Mouse (Mus musculus) adrenal gland, adult 10 weeks (tissue): ENCODE data around the gene Spin2d. TPM values are rescaled to one million over a fixed set of nuclear protein-coding genes. Genes with fewer than 3 reads are reported as not detected.

ENCODE experiments used
- polyA plus RNA-seq: library from polyadenylated mRNA; stranded (reverse); fragments of 350-450 nt; fragmentation: Illumina TruSeq; extraction: RNeasy Lipid Tissue Mini Kit (QIAGEN cat#74804); gene quantifications from one replicate; pipeline ENCODE4 v1.2.3, GENCODE M21; 2014; ENCODE audit warnings: low read depth, low replicate concordance

Gene Spin2d
- polyA plus RNA-seq, result not detected

DNA sequence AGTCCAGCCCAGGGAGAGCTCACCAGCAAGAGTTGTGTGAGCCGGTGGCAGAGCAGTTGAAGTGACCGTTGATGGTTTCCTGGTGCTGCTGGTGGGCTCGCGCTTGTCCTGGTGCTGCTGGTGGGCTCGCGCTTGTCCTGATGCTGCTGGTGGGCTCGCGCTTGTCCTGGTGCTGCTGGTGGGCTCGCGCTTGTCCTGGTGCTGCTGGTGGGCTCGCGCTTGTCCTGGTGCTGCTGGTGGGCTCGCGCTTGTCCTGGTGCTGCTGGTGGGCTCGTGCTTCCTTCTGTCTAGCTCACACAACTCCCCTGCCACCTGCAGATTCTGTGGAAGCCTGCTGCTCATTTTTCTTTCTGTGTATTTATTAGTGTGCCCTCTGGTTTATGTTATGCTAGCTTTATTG, at the start of gene Spin2d:
Spin2d (minus strand) TSS at position 101 of the 400 bp plus-strand sequence.

GRCm38 (mm10) chrX:73213819-73214564, 37.2 kb upstream of the Spin2d start, which contains the start of gene Xlr4b:
Xlr4b (plus strand) TSS chrX:73214333.

GRCm38 (mm10) chrX:73191934-73192333, 15.1 kb upstream of the Spin2d start, which contains the start of gene Xlr3b:
Xlr3b (plus strand) TSS chrX:73192207.

GRCm38 (mm10) chrX:73149350-73149749, 27.4 kb downstream of the Spin2d start, which contains the start of gene DXBay18:
DXBay18 (minus strand) TSS chrX:73149450.

DNA sequence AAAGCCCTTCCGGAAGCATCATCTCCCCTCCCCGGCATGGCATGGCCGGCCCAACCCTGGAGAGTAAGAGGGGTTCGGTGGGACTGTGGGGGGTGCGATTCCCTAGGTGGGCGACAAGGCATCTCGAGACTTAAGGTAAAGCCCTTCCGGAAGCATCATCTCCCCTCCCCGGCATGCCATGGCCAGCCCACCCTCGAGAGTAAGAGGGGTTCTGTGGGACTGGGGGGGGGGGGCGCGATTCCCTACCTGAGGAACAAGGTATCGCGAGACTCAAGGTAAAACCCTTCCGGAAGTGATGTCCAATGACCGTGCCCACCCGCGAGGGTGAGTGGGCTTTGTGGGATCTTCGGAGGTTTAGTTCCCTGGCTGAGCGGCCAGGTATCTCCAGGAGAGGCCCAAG, 28.3 kb downstream of the Spin2d start, which contains the start of gene Xlr5b:
Xlr5b (plus strand) TSS at position 301 of the 400 bp plus-strand sequence.

Other genes with a start within 250 kb of the Spin2d start
- gene Zfp185, start 189.7 kb downstream of the Spin2d start, polyA plus RNA-seq, result 11.7 TPM
- not detected for gene Pnma5, start 139.9 kb downstream of the Spin2d start, polyA plus RNA-seq
- 0.23 TPM for gene Pnma3, start 112.2 kb downstream of the Spin2d start, polyA plus RNA-seq
- 0.58 TPM for gene Xlr4a, start 94.5 kb downstream of the Spin2d start, polyA plus RNA-seq
- gene Xlr3a, start 79.9 kb downstream of the Spin2d start, polyA plus RNA-seq, result 1.7 TPM
- gene Gm14685, start 59.9 kb downstream of the Spin2d start, polyA plus RNA-seq, result not detected
- not detected for gene Xlr5b, start 28.2 kb downstream of the Spin2d start, polyA plus RNA-seq
- gene DXBay18, start 27.5 kb downstream of the Spin2d start, polyA plus RNA-seq, result not detected
- gene Xlr3b, start 15.2 kb upstream of the Spin2d start, polyA plus RNA-seq, result 3.5 TPM
- 1.2 TPM for gene Xlr4b, start 37.3 kb upstream of the Spin2d start, polyA plus RNA-seq
- 12.1 TPM for gene F8a, start 51.3 kb upstream of the Spin2d start, polyA plus RNA-seq
- gene Xlr4c, start 66.1 kb upstream of the Spin2d start, polyA plus RNA-seq, result not detected
- not detected for gene Xlr3c, start 88.4 kb upstream of the Spin2d start, polyA plus RNA-seq
- gene Xlr5a, start 116.0 kb upstream of the Spin2d start, polyA plus RNA-seq, result not detected
- gene Xlr5c, start 116.0 kb upstream of the Spin2d start, polyA plus RNA-seq, result not detected
- gene Gm45015, start 159.9 kb upstream of the Spin2d start, polyA plus RNA-seq, result not detected
- gene Zfp275, start 165.6 kb upstream of the Spin2d start, polyA plus RNA-seq, result 41.2 TPM
- not detected for gene Gm18336, start 221.7 kb upstream of the Spin2d start, polyA plus RNA-seq
- 0.41 TPM for gene Zfp92, start 234.1 kb upstream of the Spin2d start, polyA plus RNA-seq